Comparison of ENCODE assay signal across 33 mouse cellular contexts in genomic region chr6:135518710-135519437, GRCm38 (mm10).
DNase-seq lines count a peak whose midpoint lies in the region; ATAC-seq and TF ChIP-seq lines count a peak whose summit lies in the region.
"Had no signal": no experiment of that assay in that cellular context is flagged by ENCODE, and none has a peak within 500 bp of the region (broad histone marks: within the 10 kb centered on the region; RNA-seq: fewer than 3 reads in every experiment).

No protein-coding gene starts in this region.

- DNase-seq in forebrain, embryonic 10.5 days (ENCODE audit: extremely low spot score, low spot score), result no peak
- no peak for DNase-seq in left cerebral cortex, adult 2 months (ENCODE audit: extremely low spot score in 1 of 2, low spot score in 2 of 2)
- no peak for DNase-seq in left cerebral cortex, adult 11 months (ENCODE audit: low spot score)
- no peak for DNase-seq in cerebellum, postnatal 10 days
- DNase-seq in right cerebral cortex, postnatal 14 days, result no peak
- DNase-seq in frontal cortex, postnatal 10 days (ENCODE audit: low spot score in 2 of 2), result no peak
- DNase-seq: adrenal gland, adult 2 months; adrenal gland, postnatal 36 days; cerebellum, adult 8-10 months; embryo, embryonic 11 days; gastrocnemius, postnatal 36 days; heart, adult 18-20 months; heart, postnatal 10 days; kidney, postnatal 14 days; layer of hippocampus, adult 9-11 months; right cerebral cortex, adult 18-20 months; right cerebral cortex, postnatal 4 days; thymus, adult 18-20 months; thymus, postnatal 25 days had no signal

- WGBS in forebrain, embryonic 10.5 days, result 44% methylated on average over 4 of the region's 4 CpGs
- 19% methylated on average over 4 of the region's 4 CpGs for WGBS in forebrain, embryonic 16.5 days
- WGBS in midbrain, embryonic 13.5 days, result 28% methylated on average over 4 of the region's 4 CpGs

- peak overlapping the region; percentile 4; the same call in 1 of the 2 replicates for H3K27ac ChIP-seq in forebrain, embryonic 10.5 days
- no peak overlapping the region for H3K27ac ChIP-seq in forebrain, embryonic 16.5 days (ENCODE audit: low read length)
- peak overlapping the region; percentile 36 for H3K27ac ChIP-seq in left cerebral cortex, adult 2 months
- H3K27ac ChIP-seq in midbrain, embryonic 13.5 days, result no peak overlapping the region
- H3K27ac ChIP-seq: embryonic facial prominence, embryonic 12.5 days; heart, embryonic 13.5 days; limb, embryonic 13.5 days; lung, embryonic 15.5 days; midbrain, embryonic 12.5 days; neural tube, embryonic 12.5 days; stomach, postnatal 0 days had no signal

- peaks cover 32% of the 10 kb centered on the region for H3K4me1 ChIP-seq in forebrain, embryonic 10.5 days
- H3K4me1 ChIP-seq in forebrain, embryonic 16.5 days (replicated peaks; ENCODE audit: control insufficient read depth, insufficient read depth, low read length), result peaks cover 5% of the 10 kb centered on the region; the same call in 1 of the 2 replicates
- H3K4me1 ChIP-seq in midbrain, embryonic 13.5 days (replicated peaks), result peaks cover 24% of the 10 kb centered on the region
- H3K4me1 ChIP-seq: embryonic facial prominence, embryonic 12.5 days; heart, embryonic 13.5 days; lung, embryonic 15.5 days; neural tube, embryonic 12.5 days had no signal

- H3K36me3 ChIP-seq in forebrain, embryonic 10.5 days (replicated peaks), result no peaks in the 10 kb centered on the region
- H3K36me3 ChIP-seq in forebrain, embryonic 16.5 days (ENCODE audit: control insufficient read depth, insufficient read depth), result no peaks in the 10 kb centered on the region
- H3K36me3 ChIP-seq in midbrain, embryonic 13.5 days, result no peaks in the 10 kb centered on the region
- H3K36me3 ChIP-seq: embryonic facial prominence, embryonic 12.5 days; heart, embryonic 13.5 days; limb, embryonic 13.5 days; lung, embryonic 15.5 days; midbrain, embryonic 12.5 days; neural tube, embryonic 12.5 days had no signal

- no peak overlapping the region for H3K4me2 ChIP-seq in forebrain, embryonic 16.5 days (ENCODE audit: low read length)
- H3K4me2 ChIP-seq in midbrain, embryonic 13.5 days (replicated peaks), result no peak overlapping the region
- H3K4me2 ChIP-seq: embryonic facial prominence, embryonic 12.5 days; heart, embryonic 13.5 days; limb, embryonic 13.5 days; liver, embryonic 11.5 days; lung, embryonic 15.5 days; midbrain, embryonic 12.5 days; neural tube, embryonic 12.5 days had no signal

- ATAC-seq in forebrain, embryonic 16.5 days, result no peak
- peak; percentile 67 for ATAC-seq in midbrain, embryonic 13.5 days
- ATAC-seq: activated CD4-positive, CD25-positive, alpha-beta regulatory T cell, adult 4 months; intestine, postnatal 0 days had no signal

- H3K9me3 ChIP-seq in forebrain, embryonic 10.5 days, result no peaks in the 10 kb centered on the region
- no peaks in the 10 kb centered on the region for H3K9me3 ChIP-seq in forebrain, embryonic 16.5 days (ENCODE audit: control insufficient read depth, low read length)
- no peaks in the 10 kb centered on the region for H3K9me3 ChIP-seq in midbrain, embryonic 13.5 days
- H3K9me3 ChIP-seq: embryonic facial prominence, embryonic 12.5 days; heart, embryonic 13.5 days; limb, embryonic 13.5 days; lung, embryonic 15.5 days; midbrain, embryonic 12.5 days; neural tube, embryonic 12.5 days had no signal

- no peaks in the 10 kb centered on the region for H3K27me3 ChIP-seq in forebrain, embryonic 10.5 days (ENCODE audit: poor library complexity, severe bottlenecking)
- no peaks in the 10 kb centered on the region for H3K27me3 ChIP-seq in forebrain, embryonic 16.5 days (replicated peaks; ENCODE audit: control insufficient read depth, insufficient read depth, low read length)
- H3K27me3 ChIP-seq in midbrain, embryonic 13.5 days, result peaks cover 6% of the 10 kb centered on the region; the same call in 1 of the 2 replicates
- H3K27me3 ChIP-seq: CH12.LX; embryonic facial prominence, embryonic 12.5 days; heart, embryonic 13.5 days; lung, embryonic 15.5 days; midbrain, embryonic 12.5 days; neural tube, embryonic 12.5 days had no signal

- no peak overlapping the region for H3K4me3 ChIP-seq in forebrain, embryonic 10.5 days
- H3K4me3 ChIP-seq in forebrain, embryonic 16.5 days (replicated peaks; ENCODE audit: low read length), result no peak overlapping the region
- no peak overlapping the region for H3K4me3 ChIP-seq in left cerebral cortex, adult 2 months
- H3K4me3 ChIP-seq in midbrain, embryonic 13.5 days (replicated peaks), result no peak overlapping the region
- H3K4me3 ChIP-seq: embryonic facial prominence, embryonic 12.5 days; heart, embryonic 13.5 days; limb, embryonic 13.5 days; lung, embryonic 15.5 days; midbrain, embryonic 12.5 days; myocyte; neural tube, embryonic 12.5 days had no signal

- H3K9ac ChIP-seq in forebrain, embryonic 16.5 days (replicated peaks; ENCODE audit: low read depth, low read length), result no peak overlapping the region
- no peak overlapping the region for H3K9ac ChIP-seq in midbrain, embryonic 13.5 days (replicated peaks)
- H3K9ac ChIP-seq: embryonic facial prominence, embryonic 12.5 days; heart, embryonic 13.5 days; limb, embryonic 13.5 days; lung, embryonic 15.5 days; midbrain, embryonic 12.5 days; neural tube, embryonic 12.5 days had no signal

- intact Hi-C loops in left cerebral cortex, adult 2 months (cut with DNase I), result no loop called here

- TF ChIP-seq CTCF in left cerebral cortex, adult 2 months (IDR thresholded peaks at IDR 0.05), result no peak

Comparison
In these comparisons a context has a peak if more than half of its experiments do, and no peak if none do; other contexts are left out.
1. H3K27ac ChIP-seq: peak in forebrain, embryonic 10.5 days (single experiment) and left cerebral cortex, adult 2 months (single experiment); none in forebrain, embryonic 16.5 days (single experiment) and midbrain, embryonic 13.5 days (single experiment).